Mouse (Mus musculus): ENCODE measurements around the gene Slc31a1. TPM values are rescaled to one million over a fixed set of nuclear protein-coding genes. Genes with fewer than 3 reads are reported as not detected.
A peak's percentile ranks its signal among the peaks of the same experiment; 100 is the strongest.

Slc31a1 gene
- 10 to 100 TPM; 12.2 to 13.3 TPM for total RNA-seq (2021)
- long read RNA-seq, experiment 1, transcript Slc31a1-201 (5 exons, 3,718 nt), result major isoform, 23 of 24 reads
- long read RNA-seq, experiment 1, partial matches to known transcripts, result 0 of 24 reads
- long read RNA-seq, experiment 1, other reads (novel, unspliced or antisense), result 1 of 24 reads
- long read RNA-seq, experiment 2, transcript Slc31a1-201 (5 exons, 3,718 nt), result major isoform, 32 of 33 reads
- long read RNA-seq, experiment 2, partial matches to known transcripts, result 0 of 33 reads
- long read RNA-seq, experiment 2, other reads (novel, unspliced or antisense), result 1 of 33 reads

GRCm38 (mm10) chr4:62360088-62360804 lies at the start of gene Slc31a1, which contains the start of gene Fkbp15:
Gene Slc31a1, plus strand, starts transcription at chr4:62360727.
Gene Fkbp15, minus strand, starts transcription at chr4:62360548.
- intact Hi-C loops (cut with DNase I; ENCODE audit: low total_unique reads), result no loop called here
- peak; percentile 96 for DNase-seq

GRCm38 (mm10) chr4:62312821-62313220 lies 47.7 kb upstream of the Slc31a1 start:
- DNase-seq, result no peak
- intact Hi-C loops (cut with DNase I; ENCODE audit: low total_unique reads), result no loop called here

- DNase-seq, result no peak
- intact Hi-C loops (cut with DNase I; ENCODE audit: low total_unique reads), result no loop called here
Measured at GRCm38 (mm10) chr4:62313641-62314211, 46.8 kb upstream of the Slc31a1 start.

- intact Hi-C loops (cut with DNase I; ENCODE audit: low total_unique reads), result no loop called here
- no peak for DNase-seq
Measured at GRCm38 (mm10) chr4:62314516-62314915, 46.0 kb upstream of the Slc31a1 start.

GRCm38 (mm10) chr4:62316456-62316855 lies 44.1 kb upstream of the Slc31a1 start:
- DNase-seq, result no peak
- intact Hi-C loops (cut with DNase I; ENCODE audit: low total_unique reads), result no loop called here

- intact Hi-C loops (cut with DNase I; ENCODE audit: low total_unique reads), result no loop called here
- no peak for DNase-seq
Measured at GRCm38 (mm10) chr4:62318294-62318693, 42.2 kb upstream of the Slc31a1 start.

- DNase-seq, result no peak
Measured at GRCm38 (mm10) chr4:62322684-62323083, 37.8 kb upstream of the Slc31a1 start.

GRCm38 (mm10) chr4:62326111-62326510 lies 34.4 kb upstream of the Slc31a1 start:
- DNase-seq, result no peak
- intact Hi-C loops (cut with DNase I; ENCODE audit: low total_unique reads), result no loop called here

More at GRCm38 (mm10) chr4:62322684-62323083, 37.8 kb upstream of the Slc31a1 start:
- intact Hi-C loops (cut with DNase I; ENCODE audit: low total_unique reads), result no loop called here

- no peak for DNase-seq
- intact Hi-C loops (cut with DNase I; ENCODE audit: low total_unique reads), result no loop called here
Measured at GRCm38 (mm10) chr4:62328941-62329660, 31.4 kb upstream of the Slc31a1 start.

- DNase-seq, result no peak
- intact Hi-C loops (cut with DNase I; ENCODE audit: low total_unique reads), result no loop called here
Measured at GRCm38 (mm10) chr4:62331977-62332376, 28.6 kb upstream of the Slc31a1 start.

GRCm38 (mm10) chr4:62338536-62338935 lies 22.0 kb upstream of the Slc31a1 start:
- intact Hi-C loops (cut with DNase I; ENCODE audit: low total_unique reads), result no loop called here

GRCm38 (mm10) chr4:62344000-62344399 lies 16.5 kb upstream of the Slc31a1 start:
- DNase-seq, result no peak
- intact Hi-C loops (cut with DNase I; ENCODE audit: low total_unique reads), result no loop called here

More at GRCm38 (mm10) chr4:62338536-62338935, 22.0 kb upstream of the Slc31a1 start:
- DNase-seq, result no peak

GRCm38 (mm10) chr4:62345827-62346226 lies 14.7 kb upstream of the Slc31a1 start:
- DNase-seq, result no peak
- intact Hi-C loops (cut with DNase I; ENCODE audit: low total_unique reads), result loop anchor here (5.0 kb wide), 1 partner anchor 161 kb away; no protein-coding TSS in a partner anchor

GRCm38 (mm10) chr4:62347605-62348328 lies 12.8 kb upstream of the Slc31a1 start:
- intact Hi-C loops (cut with DNase I; ENCODE audit: low total_unique reads), result loop anchor here (5.0 kb wide), 1 partner anchor 160 kb away; no protein-coding TSS in a partner anchor
- no peak for DNase-seq

GRCm38 (mm10) chr4:62348329-62348705 lies 12.2 kb upstream of the Slc31a1 start:
- no peak for DNase-seq
- intact Hi-C loops (cut with DNase I; ENCODE audit: low total_unique reads), result loop anchor here (5.0 kb wide), 1 partner anchor 159 kb away; no protein-coding TSS in a partner anchor

GRCm38 (mm10) chr4:62349371-62349770 lies 11.2 kb upstream of the Slc31a1 start:
- intact Hi-C loops (cut with DNase I; ENCODE audit: low total_unique reads), result loop anchor here (5.0 kb wide), 1 partner anchor 158 kb away; no protein-coding TSS in a partner anchor
- DNase-seq, result no peak

GRCm38 (mm10) chr4:62357631-62358148 lies 2.8 kb upstream of the Slc31a1 start:
- intact Hi-C loops (cut with DNase I; ENCODE audit: low total_unique reads), result loop anchor here (10.0 kb wide), 1 partner anchor 47 kb away; the partner anchor contains the start of genes Cdc26 and Prpf4
- no peak for DNase-seq

GRCm38 (mm10) chr4:62359256-62359775 lies 1.2 kb upstream of the Slc31a1 start:
- intact Hi-C loops (cut with DNase I; ENCODE audit: low total_unique reads), result loop anchor here (10.0 kb wide), 1 partner anchor 45 kb away; the partner anchor contains the start of genes Cdc26 and Prpf4

More at GRCm38 (mm10) chr4:62359256-62359775, 1.2 kb upstream of the Slc31a1 start:
- no peak for DNase-seq
